Mouse (Mus musculus): ENCODE results near the gene Ins2. TPM values are rescaled to one million over a fixed set of nuclear protein-coding genes. Genes with fewer than 3 reads are reported as not detected.

Ins2 gene
- total RNA-seq, 2 experiments from 2014 or later: not detected

Other genes starting within 250 kb of the Ins2 start
- 0.20 TPM in 1 of 2 replicates, not detected in the other for gene Tnnt3, start 244.5 kb downstream of the Ins2 start, total RNA-seq (2015)
- not detected in 2 replicates for gene Tnnt3, start 244.5 kb downstream of the Ins2 start, total RNA-seq (2017)
- 10.4 and 11.8 TPM in 2 replicates for gene Mrpl23, start 210.7 kb downstream of the Ins2 start, total RNA-seq (2015)
- 45.9 and 63.4 TPM in 2 replicates for gene Mrpl23, start 210.7 kb downstream of the Ins2 start, total RNA-seq (2017)
- not detected in 2 replicates for gene Igf2, start 76.6 kb downstream of the Ins2 start, total RNA-seq (2015)
- not detected in 2 replicates for gene Igf2, start 76.6 kb downstream of the Ins2 start, total RNA-seq (2017)
- gene Gm49394, start 73.4 kb downstream of the Ins2 start, total RNA-seq (2015): not detected in 2 replicates
- not detected in 2 replicates for gene Gm49394, start 73.4 kb downstream of the Ins2 start, total RNA-seq (2017)
- not detected in 2 replicates for gene Th, start 187.7 kb upstream of the Ins2 start, total RNA-seq (2015)
- gene Th, start 187.7 kb upstream of the Ins2 start, total RNA-seq (2017): not detected in 2 replicates
- 0.67 and 1.0 TPM in 2 replicates for gene Ascl2, start 225.9 kb upstream of the Ins2 start, total RNA-seq (2015)
- gene Ascl2, start 225.9 kb upstream of the Ins2 start, total RNA-seq (2017): 0.68 TPM in 1 of 2 replicates, not detected in the other